Mouse (Mus musculus): ENCODE results near the gene Lhpp. TPM values are rescaled to one million over a fixed set of nuclear protein-coding genes. Genes with fewer than 3 reads are reported as not detected.

Lhpp gene
- polyA plus RNA-seq, 1 experiment from 2014 or later: 46.9 TPM

DNA sequence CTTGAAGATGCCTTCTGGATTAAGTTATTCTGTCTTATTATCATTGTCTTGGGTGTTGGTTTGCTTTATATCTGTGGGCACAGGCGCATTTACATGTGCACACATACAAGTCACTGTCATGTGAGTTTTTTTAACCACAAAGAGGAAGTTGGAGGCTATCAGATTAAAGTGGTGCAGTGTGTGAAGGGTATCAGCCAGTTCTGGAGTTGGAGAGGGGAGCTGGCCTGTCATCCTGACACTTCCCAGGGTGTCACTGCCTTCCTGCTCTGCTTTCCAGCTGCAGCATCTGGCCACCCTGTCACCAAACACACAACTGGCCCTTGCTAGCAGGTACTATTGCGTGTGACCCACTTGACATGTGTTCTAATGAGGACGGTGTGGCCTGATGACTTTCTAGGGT is 76.1 kb downstream of the Lhpp start:
- WGBS: 90% methylated on average over 3 of the region's 3 CpGs
- H3K9ac ChIP-seq (replicated peaks): no peak overlapping the region
- no peak for ATAC-seq (ENCODE audit: low FRiP score)
- no peaks in the 10 kb centered on the region for H3K9me3 ChIP-seq (replicated peaks)
- H3K27ac ChIP-seq (replicated peaks): no peak overlapping the region
- H3K4me1 ChIP-seq: peaks cover 15% of the 10 kb centered on the region
- no peak overlapping the region for H3K4me3 ChIP-seq (replicated peaks)
- no peak overlapping the region for H3K4me2 ChIP-seq
- H3K27me3 ChIP-seq (replicated peaks): no peaks in the 10 kb centered on the region
- no peaks in the 10 kb centered on the region for H3K36me3 ChIP-seq

GRCm38 (mm10) chr7:132687897-132688296 is 77.5 kb downstream of the Lhpp start:
- Histone ChIP-seq H3K4me3 (replicated peaks) (no peak overlapping the region), H3K4me2 (no peak overlapping the region), H3K27me3 (replicated peaks) (no peaks in the 10 kb centered on the region), H3K36me3 (no peaks in the 10 kb centered on the region), H3K4me1 (peaks cover 13% of the 10 kb centered on the region), H3K9me3 (replicated peaks) (no peaks in the 10 kb centered on the region), H3K27ac (replicated peaks) (no peak overlapping the region), H3K9ac (replicated peaks) (no peak overlapping the region)
- no peak for ATAC-seq (ENCODE audit: low FRiP score)
- WGBS: 47% methylated on average over 2 of the region's 2 CpGs

- Histone ChIP-seq H3K9ac (replicated peaks) (no peak overlapping the region), H3K4me1 (peaks cover 10% of the 10 kb centered on the region; the same call in 1 of the 2 replicates), H3K27me3 (replicated peaks) (no peaks in the 10 kb centered on the region), H3K27ac (replicated peaks) (0 out of 2 replicates have a peak overlapping the region, but pooled peaks have one; percentile 37), H3K4me2 (no peak overlapping the region), H3K9me3 (replicated peaks) (no peaks in the 10 kb centered on the region), H3K4me3 (replicated peaks) (no peak overlapping the region), H3K36me3 (no peaks in the 10 kb centered on the region)
- 57% methylated on average over 5 of the region's 5 CpGs for WGBS
- no peak for ATAC-seq (ENCODE audit: low FRiP score)
Observed at GRCm38 (mm10) chr7:132688721-132689120, 78.3 kb downstream of the Lhpp start.

GRCm38 (mm10) chr7:132689722-132690121 is 79.3 kb downstream of the Lhpp start:
- no peaks in the 10 kb centered on the region for H3K27me3 ChIP-seq (replicated peaks)
- no peak overlapping the region for H3K27ac ChIP-seq (replicated peaks)
- no peaks in the 10 kb centered on the region for H3K9me3 ChIP-seq (replicated peaks)
- 82% methylated on average over 5 of the region's 5 CpGs for WGBS
- H3K9ac ChIP-seq (replicated peaks): no peak overlapping the region
- H3K4me1 ChIP-seq: peaks cover 10% of the 10 kb centered on the region; the same call in 1 of the 2 replicates
- H3K36me3 ChIP-seq: 0 out of 2 replicates have a peak, but pooled peaks cover under 1% of the 10 kb centered on the region
- ATAC-seq (ENCODE audit: low FRiP score): no peak
- no peak overlapping the region for H3K4me3 ChIP-seq (replicated peaks)
- H3K4me2 ChIP-seq: no peak overlapping the region

- Histone ChIP-seq H3K9ac (replicated peaks) (no peak overlapping the region), H3K27me3 (replicated peaks) (no peaks in the 10 kb centered on the region), H3K4me3 (replicated peaks) (no peak overlapping the region), H3K27ac (replicated peaks) (no peak overlapping the region), H3K9me3 (replicated peaks) (no peaks in the 10 kb centered on the region), H3K4me2 (no peak overlapping the region), H3K36me3 (0 out of 2 replicates have a peak, but pooled peaks cover 4% of the 10 kb centered on the region), H3K4me1 (peaks cover 10% of the 10 kb centered on the region; the same call in 1 of the 2 replicates)
- WGBS: 93% methylated on average over 14 of the region's 14 CpGs
- no peak for ATAC-seq (ENCODE audit: low FRiP score)
Observed at GRCm38 (mm10) chr7:132690716-132691472, 80.5 kb downstream of the Lhpp start.

- Histone ChIP-seq H3K4me1 (peaks cover 10% of the 10 kb centered on the region; the same call in 1 of the 2 replicates), H3K27ac (replicated peaks) (no peak overlapping the region), H3K4me2 (no peak overlapping the region), H3K9me3 (replicated peaks) (no peaks in the 10 kb centered on the region), H3K4me3 (replicated peaks) (no peak overlapping the region), H3K36me3 (0 out of 2 replicates have a peak, but pooled peaks cover 4% of the 10 kb centered on the region), H3K9ac (replicated peaks) (no peak overlapping the region), H3K27me3 (replicated peaks) (no peaks in the 10 kb centered on the region)
- ATAC-seq (ENCODE audit: low FRiP score): no peak
- 85% methylated on average over 9 of the region's 9 CpGs for WGBS
Observed at GRCm38 (mm10) chr7:132692719-132693118, 82.3 kb downstream of the Lhpp start.

DNA sequence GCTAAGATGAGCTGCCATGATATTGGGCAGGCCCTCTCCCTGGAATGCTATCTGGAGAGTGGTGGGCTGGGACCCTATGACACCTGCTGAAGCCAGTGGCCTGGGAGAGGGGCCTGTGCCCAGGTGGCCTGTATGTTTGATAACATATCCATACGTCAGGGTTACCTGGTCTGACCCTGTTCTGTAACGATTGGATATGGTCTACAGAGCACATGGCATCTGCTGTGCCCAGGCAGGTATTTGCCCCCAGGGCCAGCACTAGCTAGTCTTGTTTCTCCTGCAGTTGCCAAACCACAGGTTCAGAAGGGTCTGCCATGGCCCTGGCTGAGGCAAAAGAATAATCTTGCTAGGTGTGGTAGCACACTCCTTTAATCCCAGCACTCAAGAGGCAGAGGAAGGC is 83.1 kb downstream of the Lhpp start:
- Histone ChIP-seq H3K9ac (replicated peaks) (no peak overlapping the region), H3K27ac (replicated peaks) (no peak overlapping the region), H3K4me3 (replicated peaks) (no peak overlapping the region), H3K27me3 (replicated peaks) (no peaks in the 10 kb centered on the region), H3K36me3 (0 out of 2 replicates have a peak, but pooled peaks cover 4% of the 10 kb centered on the region), H3K4me1 (0 out of 2 replicates have a peak, but pooled peaks cover 3% of the 10 kb centered on the region), H3K4me2 (no peak overlapping the region), H3K9me3 (replicated peaks) (no peaks in the 10 kb centered on the region)
- 100% methylated on average over 2 of the region's 2 CpGs for WGBS
- ATAC-seq (ENCODE audit: low FRiP score): no peak

- no peak overlapping the region for H3K27ac ChIP-seq (replicated peaks)
- 81% methylated on average over 8 of the region's 8 CpGs for WGBS
- no peaks in the 10 kb centered on the region for H3K4me1 ChIP-seq
- H3K9me3 ChIP-seq (replicated peaks): no peaks in the 10 kb centered on the region
- 0 out of 2 replicates have a peak, but pooled peaks cover 4% of the 10 kb centered on the region for H3K36me3 ChIP-seq
- no peak overlapping the region for H3K4me2 ChIP-seq
- no peak overlapping the region for H3K9ac ChIP-seq (replicated peaks)
- H3K4me3 ChIP-seq (replicated peaks): no peak overlapping the region
- no peaks in the 10 kb centered on the region for H3K27me3 ChIP-seq (replicated peaks)
- no peak for ATAC-seq (ENCODE audit: low FRiP score)
Observed at GRCm38 (mm10) chr7:132697258-132697796, 86.9 kb downstream of the Lhpp start.

GRCm38 (mm10) chr7:132698737-132699136 is 88.3 kb downstream of the Lhpp start:
- no peaks in the 10 kb centered on the region for H3K27me3 ChIP-seq (replicated peaks)
- H3K36me3 ChIP-seq: 0 out of 2 replicates have a peak, but pooled peaks cover 4% of the 10 kb centered on the region
- H3K9ac ChIP-seq (replicated peaks): no peak overlapping the region
- H3K4me2 ChIP-seq: no peak overlapping the region
- H3K9me3 ChIP-seq (replicated peaks): no peaks in the 10 kb centered on the region
- WGBS: 92% methylated on average over 4 of the region's 4 CpGs
- no peak for ATAC-seq (ENCODE audit: low FRiP score)
- no peak overlapping the region for H3K4me3 ChIP-seq (replicated peaks)
- H3K4me1 ChIP-seq: no peaks in the 10 kb centered on the region
- no peak overlapping the region for H3K27ac ChIP-seq (replicated peaks)

GRCm38 (mm10) chr7:132699165-132699564 is 88.7 kb downstream of the Lhpp start:
- Histone ChIP-seq H3K4me2 (no peak overlapping the region), H3K27me3 (replicated peaks) (no peaks in the 10 kb centered on the region), H3K36me3 (0 out of 2 replicates have a peak, but pooled peaks cover 4% of the 10 kb centered on the region), H3K9me3 (replicated peaks) (no peaks in the 10 kb centered on the region), H3K4me1 (no peaks in the 10 kb centered on the region), H3K9ac (replicated peaks) (no peak overlapping the region), H3K4me3 (replicated peaks) (no peak overlapping the region), H3K27ac (replicated peaks) (no peak overlapping the region)
- ATAC-seq (ENCODE audit: low FRiP score): no peak
- 80% methylated on average over 4 of the region's 4 CpGs for WGBS

- H3K27ac ChIP-seq (replicated peaks): no peak overlapping the region
- no peak overlapping the region for H3K4me3 ChIP-seq (replicated peaks)
- ATAC-seq (ENCODE audit: low FRiP score): no peak
- no peaks in the 10 kb centered on the region for H3K4me1 ChIP-seq
- H3K9ac ChIP-seq (replicated peaks): no peak overlapping the region
- H3K4me2 ChIP-seq: no peak overlapping the region
- 0 out of 2 replicates have a peak, but pooled peaks cover 4% of the 10 kb centered on the region for H3K36me3 ChIP-seq
- H3K27me3 ChIP-seq (replicated peaks): no peaks in the 10 kb centered on the region
- H3K9me3 ChIP-seq (replicated peaks): no peaks in the 10 kb centered on the region
Observed at GRCm38 (mm10) chr7:132699639-132700038, 89.2 kb downstream of the Lhpp start.

- 90% methylated on average over 4 of the region's 4 CpGs for WGBS
- no peak overlapping the region for H3K4me3 ChIP-seq (replicated peaks)
- H3K27me3 ChIP-seq (replicated peaks): no peaks in the 10 kb centered on the region
- H3K4me2 ChIP-seq: no peak overlapping the region
- H3K9ac ChIP-seq (replicated peaks): no peak overlapping the region
- no peak for ATAC-seq (ENCODE audit: low FRiP score)
- no peaks in the 10 kb centered on the region for H3K36me3 ChIP-seq
- H3K9me3 ChIP-seq (replicated peaks): no peaks in the 10 kb centered on the region
- H3K4me1 ChIP-seq: no peaks in the 10 kb centered on the region
- H3K27ac ChIP-seq (replicated peaks): no peak overlapping the region
Observed at GRCm38 (mm10) chr7:132700107-132700506, 89.7 kb downstream of the Lhpp start.
